Mouse (Mus musculus) E14TG2a.4 (cell line): Measurements from ENCODE around the gene Tspear.
A peak's percentile ranks its signal among the peaks of the same experiment; 100 is the strongest.

Experiments used
- H3K27me3 ChIP-seq: 2 replicates; pipeline ENCODE4 v1.6.1; 2014; ENCODE audit warnings: low read length, control low read depth; ENCODE audit not compliant: insufficient read depth
- H3K36me3 ChIP-seq: 2 replicates; pipeline ENCODE4 v1.6.1; 2014; ENCODE audit warnings: low read length, control low read depth; ENCODE audit not compliant: insufficient read depth
- H3K4me1 ChIP-seq: replicated peaks from 2 replicates; pipeline ENCODE4 v1.6.1; 2014; ENCODE audit warnings: low read depth, low read length, control low read depth
- H3K4me3 ChIP-seq: replicated peaks from 2 replicates; pipeline ENCODE4 v1.5.1; 2014; ENCODE audit warnings: mild to moderate bottlenecking, low read length
- H3K9me3 ChIP-seq: 2 replicates; pipeline ENCODE4 v1.6.1; 2014; ENCODE audit warnings: low read length, control low read depth
- CTCF ChIP-seq: conservative IDR thresholded peaks from 2 replicates; pipeline ENCODE4 v1.5.1; 2014; ENCODE audit warnings: low read length
- NANOG ChIP-seq: IDR thresholded peaks from 2 replicates; pipeline ENCODE4 v1.6.1; 2014; ENCODE audit warnings: borderline replicate concordance, low read length, mixed read lengths
- POU5F1 ChIP-seq: IDR thresholded peaks from 2 replicates; pipeline ENCODE4 v1.6.1; 2014; ENCODE audit warnings: low read length, borderline replicate concordance

The Tspear gene

DNA sequence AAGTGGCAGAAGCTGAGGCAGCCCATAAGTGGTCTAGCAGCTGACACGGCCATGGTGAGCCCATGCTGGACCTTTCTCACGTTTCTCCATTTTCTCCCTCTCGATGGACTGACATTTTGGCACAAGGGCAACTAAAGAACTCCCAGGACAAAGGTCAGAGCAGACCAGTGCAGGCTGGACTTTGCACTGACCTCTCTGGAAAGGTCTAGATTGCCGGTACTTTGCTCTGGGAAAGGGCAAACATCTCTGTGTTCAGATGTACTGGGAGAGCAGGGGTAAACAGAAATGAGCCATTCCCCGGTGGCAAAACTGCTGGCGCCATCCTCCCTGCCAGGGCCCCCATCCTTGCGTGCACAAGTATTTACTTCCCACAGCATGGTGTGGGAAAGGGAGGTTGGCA, 213.8 kb downstream of the Tspear start:
- TF ChIP-seq CTCF (no peak), POU5F1 (no peak), NANOG (no peak)
- H3K4me1 ChIP-seq = peaks cover 21% of the 10 kb centered on the region
- peaks cover 18% of the 10 kb centered on the region for H3K36me3 ChIP-seq
- H3K9me3 ChIP-seq = no peaks in the 10 kb centered on the region
- no peak overlapping the region for H3K4me3 ChIP-seq
- peaks cover 21% of the 10 kb centered on the region for H3K27me3 ChIP-seq

DNA sequence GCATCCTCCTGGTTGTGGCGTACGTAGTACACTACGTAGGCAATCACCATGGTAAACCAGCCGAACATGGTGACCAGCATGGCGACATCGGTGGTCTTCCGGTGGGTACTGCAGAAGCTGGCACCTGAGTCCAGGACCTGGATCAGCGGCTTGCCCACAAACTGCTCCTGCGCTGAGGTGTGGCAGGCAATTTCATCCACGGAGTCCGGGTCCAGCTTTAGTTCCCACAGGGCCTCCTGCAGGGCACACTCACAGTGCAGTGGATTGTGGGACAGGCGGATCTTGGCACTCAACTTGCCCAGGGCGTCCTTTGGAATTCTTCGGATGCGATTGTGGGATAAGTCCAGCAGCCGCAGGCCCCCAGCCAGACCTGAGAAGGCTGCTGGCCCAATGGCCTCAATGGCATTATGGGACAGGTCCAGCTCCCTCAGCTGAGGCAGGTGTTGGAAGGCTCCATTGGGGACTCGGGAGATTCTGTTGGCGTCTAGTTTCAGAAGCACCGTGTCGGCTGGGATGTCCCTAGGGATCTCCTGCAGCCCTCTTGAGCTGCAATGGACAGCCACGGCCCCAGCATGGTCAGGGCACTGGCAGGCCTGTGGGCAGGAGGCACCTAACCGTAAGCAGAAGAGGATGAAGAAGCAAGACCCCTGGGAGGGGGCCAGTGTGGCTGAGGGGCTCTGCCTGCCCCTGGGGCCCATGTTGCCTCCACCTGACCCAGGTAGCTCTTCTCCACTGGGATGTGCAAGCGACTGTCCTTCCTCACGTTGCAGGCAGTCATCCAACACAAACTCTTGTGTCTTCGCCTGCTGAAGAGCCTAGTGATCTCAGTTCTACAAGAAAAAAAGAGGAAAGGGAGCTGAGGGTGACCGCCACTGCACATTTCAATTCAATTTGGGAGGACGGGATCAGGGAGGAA, 214.8 kb downstream of the Tspear start:
- TF ChIP-seq NANOG (no peak), POU5F1 (no peak), CTCF (no peak)
- H3K9me3 ChIP-seq = no peaks in the 10 kb centered on the region

DNA sequence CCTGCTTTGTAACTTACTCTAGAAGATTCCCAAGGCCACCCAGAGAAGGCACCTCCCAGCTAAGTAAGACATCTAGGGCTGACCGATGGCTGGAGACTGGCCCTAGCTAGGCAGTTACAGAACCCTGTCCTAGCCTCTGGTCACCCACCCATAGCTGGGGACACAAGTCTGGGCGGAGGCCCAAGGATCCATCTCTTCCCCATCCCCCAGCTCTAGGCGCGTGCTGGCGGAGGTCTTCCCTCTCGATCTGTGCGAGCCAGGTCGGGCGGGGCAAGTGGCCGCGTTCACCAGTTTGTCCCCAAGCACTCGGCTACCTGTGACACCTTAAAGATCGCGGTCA, 215.5 kb downstream of the Tspear start:
- H3K27me3 ChIP-seq = peaks cover 26% of the 10 kb centered on the region
- no peaks in the 10 kb centered on the region for H3K9me3 ChIP-seq
- H3K4me1 ChIP-seq = peaks cover 21% of the 10 kb centered on the region
- TF ChIP-seq CTCF (no peak), POU5F1 (no peak), NANOG (no peak)
- H3K36me3 ChIP-seq = peaks cover 18% of the 10 kb centered on the region
- H3K4me3 ChIP-seq = peak overlapping the region; percentile 91

More for the DNA sequence above, 214.8 kb downstream of the Tspear start:
- Histone ChIP-seq H3K27me3 (peaks cover 26% of the 10 kb centered on the region), H3K36me3 (peaks cover 18% of the 10 kb centered on the region), H3K4me1 (peaks cover 21% of the 10 kb centered on the region), H3K4me3 (peak overlapping the region; percentile 91)

DNA sequence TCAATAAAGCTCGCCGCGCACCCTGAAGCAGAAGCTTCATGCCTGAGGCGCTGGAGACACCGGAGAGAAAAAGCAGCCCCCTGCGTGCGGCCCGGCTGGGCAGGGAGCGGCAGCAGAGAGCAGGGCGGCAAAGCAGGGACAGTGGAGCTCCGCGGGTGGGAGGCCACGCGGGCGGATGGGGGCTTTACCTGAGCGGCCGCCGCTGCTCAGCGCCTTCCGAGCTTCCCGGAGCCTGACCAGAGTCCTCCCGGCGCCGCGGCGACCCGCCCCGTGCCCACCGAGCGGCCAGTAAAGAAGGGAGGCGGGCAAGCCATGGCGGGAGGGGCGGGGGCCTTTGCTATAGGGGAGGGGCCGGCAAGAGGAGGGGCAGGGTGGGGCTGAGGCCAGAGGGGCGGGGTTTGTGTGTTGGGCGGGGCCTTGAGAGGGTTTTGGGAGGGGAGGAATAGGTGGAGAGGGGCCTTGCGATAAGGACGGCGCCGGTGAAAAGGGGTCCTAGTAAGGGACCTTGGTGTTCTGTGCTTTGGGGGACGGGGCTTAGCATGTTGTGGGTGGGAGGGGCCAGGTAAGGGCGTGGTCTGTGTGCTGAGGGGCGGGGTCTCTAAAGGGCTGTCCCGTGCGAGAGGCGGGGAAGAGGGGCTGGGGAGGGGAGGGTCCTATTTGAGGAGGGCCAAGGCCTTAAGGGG, 216.0 kb downstream of the Tspear start, which contains the start of gene Lrrc3:
Gene Lrrc3, minus strand, starts transcription at position 326 of the 683 bp plus-strand sequence.
- peaks cover 18% of the 10 kb centered on the region for H3K36me3 ChIP-seq
- H3K4me1 ChIP-seq = peaks cover 21% of the 10 kb centered on the region
- no peak for TF ChIP-seq POU5F1
- no peak for TF ChIP-seq CTCF
- no peak for TF ChIP-seq NANOG
- no peaks in the 10 kb centered on the region for H3K9me3 ChIP-seq
- peak within 1 kb of the TSS; percentile 91 for H3K4me3 ChIP-seq
- H3K27me3 ChIP-seq = peaks cover 26% of the 10 kb centered on the region

DNA sequence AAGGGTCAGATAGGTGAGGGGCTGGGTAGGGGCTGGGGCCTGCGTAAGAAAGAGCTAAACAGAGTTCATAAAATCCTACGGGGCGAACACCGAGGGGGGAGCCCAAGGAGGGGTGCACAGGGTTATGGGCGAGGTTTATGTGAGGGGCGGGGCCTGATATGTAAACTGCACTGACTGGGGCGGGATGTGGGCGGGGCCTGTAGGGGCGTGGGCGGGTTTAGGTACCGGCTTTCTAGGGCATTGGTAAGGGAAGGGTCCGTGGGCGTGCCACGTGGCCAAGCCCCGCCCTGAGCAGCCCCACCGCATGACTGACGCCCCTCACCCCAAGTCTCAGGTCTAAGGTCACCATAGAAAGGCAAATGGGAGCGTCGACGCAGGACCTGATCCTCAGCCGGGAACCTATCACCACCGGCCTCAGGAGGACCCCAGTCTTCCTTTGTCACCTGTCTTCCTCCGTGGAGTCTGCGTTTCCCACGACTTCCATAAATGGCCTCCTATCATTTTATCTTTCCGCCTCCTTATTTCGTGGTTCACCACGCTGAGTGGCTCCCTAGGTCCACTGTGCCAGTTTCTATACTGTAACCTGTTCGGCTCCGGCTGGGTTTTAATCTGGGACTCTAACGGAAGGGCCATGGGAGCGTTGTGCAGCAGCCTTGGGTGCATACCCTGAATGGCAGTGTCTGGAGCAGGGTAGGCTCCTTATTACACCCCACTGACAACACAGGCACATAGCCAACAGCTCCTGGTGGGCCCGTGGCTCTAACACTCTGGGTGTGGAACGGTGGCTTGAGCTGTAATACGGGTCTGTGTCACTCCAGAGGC, 216.7 kb downstream of the Tspear start:
- H3K4me1 ChIP-seq = peaks cover 19% of the 10 kb centered on the region
- peaks cover 18% of the 10 kb centered on the region for H3K36me3 ChIP-seq
- TF ChIP-seq NANOG = no peak
- TF ChIP-seq POU5F1 = no peak
- no peak for TF ChIP-seq CTCF
- peak overlapping the region; percentile 91 for H3K4me3 ChIP-seq
- H3K27me3 ChIP-seq = peaks cover 26% of the 10 kb centered on the region
- no peaks in the 10 kb centered on the region for H3K9me3 ChIP-seq

DNA sequence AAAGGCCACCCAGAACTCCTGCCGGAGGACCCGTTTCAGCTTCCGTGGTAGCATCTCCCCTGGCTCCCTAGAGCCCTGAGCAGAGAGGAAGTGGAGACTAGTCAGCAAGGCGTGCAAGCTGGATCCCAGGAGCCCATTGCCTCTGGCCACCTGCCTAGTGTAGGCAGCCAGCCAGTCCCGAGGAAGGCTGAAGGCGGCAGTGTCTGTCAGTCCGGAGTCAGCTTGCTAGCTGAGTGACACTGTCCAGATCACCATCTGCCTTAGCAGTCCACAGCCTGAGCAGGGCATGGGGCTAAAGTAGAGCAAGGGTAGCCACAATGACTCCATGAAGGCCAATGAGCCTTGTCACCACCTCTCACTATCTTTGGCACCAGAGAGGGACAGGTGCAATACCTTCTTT, 226.2 kb downstream of the Tspear start:
- no peak for TF ChIP-seq POU5F1
- no peak for TF ChIP-seq NANOG
- TF ChIP-seq CTCF = no peak
- Histone ChIP-seq H3K4me3 (no peak overlapping the region), H3K36me3 (no peaks in the 10 kb centered on the region), H3K9me3 (no peaks in the 10 kb centered on the region), H3K27me3 (peaks cover 10% of the 10 kb centered on the region; the same call in 1 of the 2 replicates), H3K4me1 (peaks cover 13% of the 10 kb centered on the region)

DNA sequence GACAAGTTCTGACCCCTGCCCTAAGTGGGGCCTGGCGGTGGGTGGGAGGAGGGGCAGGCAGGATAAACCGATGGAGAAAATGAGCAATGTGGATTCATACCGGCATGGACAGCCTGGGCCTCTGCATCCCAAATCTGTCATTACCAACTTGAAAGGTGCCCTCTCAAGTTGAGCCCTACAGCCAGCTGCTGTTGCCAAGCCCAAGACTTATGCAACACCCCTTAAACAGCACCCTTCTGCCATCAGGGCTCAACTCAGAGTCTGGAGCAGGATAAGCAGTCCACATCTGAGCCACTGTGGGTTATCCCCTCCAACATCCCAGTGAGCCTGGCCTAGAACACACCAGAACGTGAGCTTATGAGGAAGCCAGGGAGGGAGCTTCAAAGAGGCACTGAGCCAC, 226.9 kb downstream of the Tspear start:
- Histone ChIP-seq H3K27me3 (peaks cover 10% of the 10 kb centered on the region; the same call in 1 of the 2 replicates), H3K9me3 (no peaks in the 10 kb centered on the region), H3K4me1 (peaks cover 20% of the 10 kb centered on the region), H3K36me3 (no peaks in the 10 kb centered on the region), H3K4me3 (no peak overlapping the region)
- TF ChIP-seq NANOG (no peak), POU5F1 (no peak), CTCF (no peak)
